Mouse (Mus musculus): ENCODE measurements around the gene Myrip. TPM values are rescaled to one million over a fixed set of nuclear protein-coding genes. Genes with fewer than 3 reads are reported as not detected.
"Not testable (repeated sequence)": the region's sequence is repeated elsewhere in the genome, so short reads cannot be mapped to it uniquely, and the experiment has no call there.

Gene Myrip
- polyA plus RNA-seq, 1 experiment: not detected

- H3K36me3 ChIP-seq (ENCODE audit: control insufficient read depth, insufficient read depth): no peaks in the 10 kb centered on the region
- no peak for TF ChIP-seq MYOD1 (IDR thresholded peaks at IDR 0.05; ENCODE audit: control insufficient read depth, insufficient read length, low read depth)
- no peak for TF ChIP-seq CTCF (IDR thresholded peaks at IDR 0.05; ENCODE audit: control insufficient read depth, insufficient read depth, insufficient read length)
- TF ChIP-seq MYOG (IDR thresholded peaks at IDR 0.05; ENCODE audit: control insufficient read depth, extremely low read depth, insufficient read length): no peak
- TF ChIP-seq FOSL1 (IDR thresholded peaks at IDR 0.05; ENCODE audit: insufficient read depth, low read length, poor library complexity, severe bottlenecking): no peak
- no peak for TF ChIP-seq MAX (IDR thresholded peaks at IDR 0.05)
- TF ChIP-seq USF1 (IDR thresholded peaks at IDR 0.05; ENCODE audit: low read depth): no peak
- no peak for TF ChIP-seq CEBPB (IDR thresholded peaks at IDR 0.05; ENCODE audit: low read depth)
- H3ac ChIP-seq (ENCODE audit: control insufficient read depth, insufficient read length, low read depth): no peak overlapping the region
- H3K27me3 ChIP-seq (ENCODE audit: control insufficient read depth, insufficient read depth, insufficient read length): peaks cover 9% of the 10 kb centered on the region
- no peak overlapping the region for H3K4me3 ChIP-seq (ENCODE audit: insufficient read depth, poor library complexity, severe bottlenecking)
- no peaks in the 10 kb centered on the region for H3K79me3 ChIP-seq (ENCODE audit: low read depth)
- H3K79me2 ChIP-seq (ENCODE audit: control insufficient read depth, insufficient read depth): no peaks in the 10 kb centered on the region
Observed at GRCm38 (mm10) chr9:120315171-120315570, 13.9 kb downstream of the Myrip start.

- Histone ChIP-seq H3K4me3 (ENCODE audit: insufficient read depth, poor library complexity, severe bottlenecking) (no peak overlapping the region), H3K79me2 (ENCODE audit: control insufficient read depth, insufficient read depth) (no peaks in the 10 kb centered on the region), H3K79me3 (ENCODE audit: low read depth) (no peaks in the 10 kb centered on the region), H3K27me3 (ENCODE audit: control insufficient read depth, insufficient read depth, insufficient read length) (peaks cover 9% of the 10 kb centered on the region), H3K36me3 (ENCODE audit: control insufficient read depth, insufficient read depth) (no peaks in the 10 kb centered on the region), H3ac (ENCODE audit: control insufficient read depth, insufficient read length, low read depth) (no peak overlapping the region)
- peak; percentile 6 for TF ChIP-seq MYOD1 (IDR thresholded peaks at IDR 0.05; ENCODE audit: control insufficient read depth, insufficient read length, low read depth)
- peak; percentile 80 for TF ChIP-seq USF1 (IDR thresholded peaks at IDR 0.05; ENCODE audit: low read depth)
- TF ChIP-seq MAX (IDR thresholded peaks at IDR 0.05): no peak
Observed at GRCm38 (mm10) chr9:120319099-120319498, 17.8 kb downstream of the Myrip start.

GRCm38 (mm10) chr9:120320573-120320972 is 19.3 kb downstream of the Myrip start:
- TF ChIP-seq USF1 (IDR thresholded peaks at IDR 0.05; ENCODE audit: low read depth): no peak
- TF ChIP-seq MYOD1 (IDR thresholded peaks at IDR 0.05; ENCODE audit: control insufficient read depth, insufficient read length, low read depth): no peak
- Histone ChIP-seq H3K79me3 (ENCODE audit: low read depth) (no peaks in the 10 kb centered on the region), H3K36me3 (ENCODE audit: control insufficient read depth, insufficient read depth) (no peaks in the 10 kb centered on the region), H3ac (ENCODE audit: control insufficient read depth, insufficient read length, low read depth) (no peak overlapping the region), H3K4me3 (ENCODE audit: insufficient read depth, poor library complexity, severe bottlenecking) (no peak overlapping the region), H3K79me2 (ENCODE audit: control insufficient read depth, insufficient read depth) (no peaks in the 10 kb centered on the region), H3K27me3 (ENCODE audit: control insufficient read depth, insufficient read depth, insufficient read length) (peaks cover 4% of the 10 kb centered on the region)

- Histone ChIP-seq H3K79me2 (ENCODE audit: control insufficient read depth, insufficient read depth) (no peaks in the 10 kb centered on the region), H3ac (ENCODE audit: control insufficient read depth, insufficient read length, low read depth) (no peak overlapping the region), H3K36me3 (ENCODE audit: control insufficient read depth, insufficient read depth) (no peaks in the 10 kb centered on the region), H3K4me3 (ENCODE audit: insufficient read depth, poor library complexity, severe bottlenecking) (no peak overlapping the region), H3K27me3 (ENCODE audit: control insufficient read depth, insufficient read depth, insufficient read length) (no peaks in the 10 kb centered on the region), H3K79me3 (ENCODE audit: low read depth) (no peaks in the 10 kb centered on the region)
- TF ChIP-seq MYOG (IDR thresholded peaks at IDR 0.05; ENCODE audit: control insufficient read depth, extremely low read depth, insufficient read length) (no peak), USF1 (IDR thresholded peaks at IDR 0.05; ENCODE audit: low read depth) (no peak), CTCF (IDR thresholded peaks at IDR 0.05; ENCODE audit: control insufficient read depth, insufficient read depth, insufficient read length) (no peak), MAX (IDR thresholded peaks at IDR 0.05) (no peak), FOSL1 (IDR thresholded peaks at IDR 0.05; ENCODE audit: insufficient read depth, low read length, poor library complexity, severe bottlenecking) (no peak), CEBPB (IDR thresholded peaks at IDR 0.05; ENCODE audit: low read depth) (no peak), MYOD1 (IDR thresholded peaks at IDR 0.05; ENCODE audit: control insufficient read depth, insufficient read length, low read depth) (no peak)
Observed at GRCm38 (mm10) chr9:120322702-120323426, 21.6 kb downstream of the Myrip start.

- not testable (repeated sequence) for H3K4me3 ChIP-seq (ENCODE audit: insufficient read depth, poor library complexity, severe bottlenecking); H3K36me3 ChIP-seq (ENCODE audit: control insufficient read depth, insufficient read depth); H3K27me3 ChIP-seq (ENCODE audit: control insufficient read depth, insufficient read depth, insufficient read length); H3ac ChIP-seq (ENCODE audit: control insufficient read depth, insufficient read length, low read depth); H3K79me2 ChIP-seq (ENCODE audit: control insufficient read depth, insufficient read depth); H3K79me3 ChIP-seq (ENCODE audit: low read depth)
Observed at GRCm38 (mm10) chr9:120331048-120331447, 29.7 kb downstream of the Myrip start.

- Histone ChIP-seq H3K79me3 (ENCODE audit: low read depth) (no peaks in the 10 kb centered on the region), H3K79me2 (ENCODE audit: control insufficient read depth, insufficient read depth) (no peaks in the 10 kb centered on the region), H3K36me3 (ENCODE audit: control insufficient read depth, insufficient read depth) (no peaks in the 10 kb centered on the region), H3K4me3 (ENCODE audit: insufficient read depth, poor library complexity, severe bottlenecking) (no peak overlapping the region), H3ac (ENCODE audit: control insufficient read depth, insufficient read length, low read depth) (no peak overlapping the region), H3K27me3 (ENCODE audit: control insufficient read depth, insufficient read depth, insufficient read length) (peaks cover 5% of the 10 kb centered on the region)
- no peak for TF ChIP-seq MYOD1 (IDR thresholded peaks at IDR 0.05; ENCODE audit: control insufficient read depth, insufficient read length, low read depth)
- no peak for TF ChIP-seq MYOG (IDR thresholded peaks at IDR 0.05; ENCODE audit: control insufficient read depth, extremely low read depth, insufficient read length)
- TF ChIP-seq CEBPB (IDR thresholded peaks at IDR 0.05; ENCODE audit: low read depth): no peak
- TF ChIP-seq MAX (IDR thresholded peaks at IDR 0.05): no peak
- no peak for TF ChIP-seq CTCF (IDR thresholded peaks at IDR 0.05; ENCODE audit: control insufficient read depth, insufficient read depth, insufficient read length)
- TF ChIP-seq FOSL1 (IDR thresholded peaks at IDR 0.05; ENCODE audit: insufficient read depth, low read length, poor library complexity, severe bottlenecking): no peak
- no peak for TF ChIP-seq USF1 (IDR thresholded peaks at IDR 0.05; ENCODE audit: low read depth)
Observed at GRCm38 (mm10) chr9:120338172-120338571, 36.9 kb downstream of the Myrip start.
